Mouse (Mus musculus): Measurements from ENCODE around the gene Wfdc2.

DNA sequence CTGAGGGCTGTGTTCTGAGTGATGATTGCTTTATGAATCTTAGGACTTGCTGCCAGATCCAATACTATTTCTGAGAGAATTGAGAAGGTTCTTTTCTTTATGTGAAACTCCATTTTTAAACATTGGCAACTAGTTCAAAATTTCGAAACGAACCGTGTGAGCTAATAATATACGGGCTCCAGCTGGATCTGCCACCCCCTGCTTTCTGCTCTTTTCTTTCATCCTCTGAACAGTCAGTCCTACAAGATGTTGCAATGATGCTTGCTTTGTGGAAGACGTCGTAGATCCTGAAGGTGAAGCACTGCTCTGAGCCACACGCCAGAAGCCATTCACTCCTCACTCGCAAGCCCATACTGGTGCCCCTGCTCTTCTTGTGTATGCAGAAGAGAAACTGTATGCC, 3.8 kb upstream of the Wfdc2 start:
- TF ChIP-seq POLR2A (IDR thresholded peaks at IDR 0.05; ENCODE audit: insufficient read length, low read depth): no peak
- no peak for TF ChIP-seq CEBPB (IDR thresholded peaks at IDR 0.05; ENCODE audit: insufficient read depth, poor library complexity, severe bottlenecking)
- TF ChIP-seq E2F4 (IDR thresholded peaks at IDR 0.05; ENCODE audit: insufficient read depth): no peak
- TF ChIP-seq MYOD1 (IDR thresholded peaks at IDR 0.05; ENCODE audit: control insufficient read depth in 1 of 3, insufficient read length in 2 of 3, low read depth in 2 of 3): no peak
- no peak for TF ChIP-seq REST (IDR thresholded peaks at IDR 0.05; ENCODE audit: insufficient read depth, insufficient read length)
- TF ChIP-seq MAX (IDR thresholded peaks at IDR 0.05; ENCODE audit: low read depth): no peak
- TF ChIP-seq USF1 (IDR thresholded peaks at IDR 0.05; ENCODE audit: low read depth): no peak
- TF ChIP-seq MYOG (IDR thresholded peaks at IDR 0.05; ENCODE audit: control insufficient read depth in 1 of 3, insufficient read depth in 1 of 3, insufficient read length in 2 of 3, low read depth in 2 of 3): no peak
- no peak for TF ChIP-seq POLR2AphosphoS2 (IDR thresholded peaks at IDR 0.05; ENCODE audit: insufficient read length, low read depth)
- no peak for TF ChIP-seq TCF3 (IDR thresholded peaks at IDR 0.05; ENCODE audit: insufficient read length, low read depth)

All from myocyte (in vitro differentiated cells).